Mouse (Mus musculus) adrenal gland, postnatal 10 days (tissue): ENCODE measurements at regions not wholly inside any gene's neighbourhood (a gene's known extent, or its start where the extent isn't known, plus 50 kb on each side); places are given as distances from the start of the nearest gene placed in this dataset.
A peak's percentile ranks its signal among the peaks of the same experiment; 100 is the strongest.

Experiments used
- DNase-seq: peaks from one replicate; pipeline ENCODE4 v3.0.0; 2021; ENCODE audit warnings: mixed read lengths

DNA sequence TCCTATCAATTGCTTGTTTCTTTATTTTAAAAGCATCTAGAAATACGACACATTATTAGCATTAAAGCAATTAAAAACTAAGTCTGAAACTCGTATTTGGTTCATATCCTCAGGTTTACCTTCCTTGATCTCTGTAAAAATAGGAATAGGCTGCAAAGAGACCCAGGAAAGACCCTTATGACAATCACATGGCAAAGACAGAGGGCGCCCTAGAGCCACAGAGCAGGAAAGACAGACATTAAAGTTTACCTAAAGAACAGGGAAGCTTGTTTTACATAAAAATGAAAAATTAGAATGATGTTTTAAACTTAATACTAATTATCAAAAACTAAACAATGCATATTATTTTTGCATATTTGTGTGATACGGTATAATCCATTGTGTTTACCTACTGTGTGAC is 153.2 kb downstream of the Usp25 start:
- peak; percentile 55 for DNase-seq

DNA sequence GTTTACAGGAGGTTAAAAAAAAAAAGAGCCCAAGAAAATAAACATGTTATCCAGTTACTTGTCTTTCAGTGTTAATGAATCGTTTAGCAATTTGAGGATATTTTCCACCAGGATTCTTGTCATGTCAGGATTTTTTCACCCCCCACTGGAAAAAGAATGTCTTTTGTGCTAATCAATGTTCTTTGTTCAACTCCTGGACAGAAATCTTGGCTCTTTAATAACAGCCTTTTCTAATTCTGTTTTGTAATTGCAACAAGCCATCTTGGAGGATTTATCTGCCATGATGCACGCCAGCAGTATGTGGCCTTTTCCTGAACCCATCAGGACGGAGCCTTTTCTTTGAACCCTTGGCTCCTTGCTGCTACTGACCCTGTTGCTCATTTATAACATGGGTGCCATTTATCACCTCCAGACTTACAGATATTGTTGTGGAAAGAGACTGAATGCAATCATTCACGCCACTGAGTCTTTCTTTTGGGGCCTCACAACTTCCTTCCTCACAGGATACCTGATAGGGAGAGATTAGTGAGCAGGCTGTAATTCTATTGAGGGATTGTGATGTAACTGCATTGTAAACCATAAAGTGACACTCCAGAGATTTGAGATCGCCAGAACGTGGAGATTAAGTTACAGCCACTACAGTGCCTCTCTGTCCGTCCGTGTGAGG is 159.7 kb downstream of the Usp25 start:
- no peak for DNase-seq

DNA sequence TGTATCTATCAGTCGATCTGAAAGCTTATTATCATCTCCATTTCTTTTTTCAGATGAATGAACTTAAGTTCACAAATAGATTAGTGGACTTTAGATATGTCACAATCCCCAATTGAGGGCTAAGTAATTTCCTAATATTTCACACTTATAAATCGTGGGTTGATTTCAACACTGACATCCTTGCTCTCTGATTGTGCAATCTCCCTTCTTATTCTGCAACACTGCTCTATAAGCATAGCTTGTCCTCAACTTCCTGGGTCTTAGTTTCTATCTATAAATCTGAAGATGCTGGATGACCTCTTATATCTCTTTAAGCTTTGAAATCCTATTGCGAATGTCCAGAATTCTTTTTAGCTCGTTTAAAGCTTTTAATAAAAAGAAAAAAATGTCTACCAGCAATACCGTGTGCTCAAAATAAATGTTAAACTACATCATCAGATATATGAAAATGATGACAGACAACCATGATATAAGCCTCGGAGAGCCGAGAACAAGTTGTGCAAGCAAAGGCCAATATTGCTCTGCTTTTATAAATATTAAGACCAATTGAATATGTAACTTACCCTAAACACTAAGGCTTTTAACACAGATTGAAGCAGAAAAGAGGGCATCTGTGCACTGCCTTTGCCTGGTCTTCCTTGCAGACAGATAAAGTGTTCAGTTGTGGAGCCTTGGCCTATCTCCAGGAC is 161.4 kb downstream of the Usp25 start:
- DNase-seq = no peak

DNA sequence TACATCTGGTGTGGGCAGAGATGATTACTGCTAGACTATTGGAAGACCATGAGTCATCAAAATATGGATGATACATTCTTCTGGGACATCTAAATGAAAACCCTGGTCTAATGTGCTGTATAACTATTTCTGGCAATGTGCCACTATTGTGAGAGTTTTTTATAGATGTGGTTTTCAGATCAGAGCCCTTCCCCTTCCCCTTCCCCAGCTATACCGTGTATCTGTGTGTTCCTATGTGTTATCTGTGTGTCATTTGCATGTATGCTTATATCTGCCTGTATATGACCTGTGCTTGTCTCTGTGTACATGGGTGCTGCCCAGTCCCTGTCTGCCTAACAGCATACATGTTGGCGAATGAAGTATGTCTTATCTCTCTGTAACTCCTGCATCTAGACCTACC is 167.5 kb downstream of the Usp25 start:
- DNase-seq = no peak
